ENCODE assay signal across 25 mouse cellular contexts in the genomic region with DNA sequence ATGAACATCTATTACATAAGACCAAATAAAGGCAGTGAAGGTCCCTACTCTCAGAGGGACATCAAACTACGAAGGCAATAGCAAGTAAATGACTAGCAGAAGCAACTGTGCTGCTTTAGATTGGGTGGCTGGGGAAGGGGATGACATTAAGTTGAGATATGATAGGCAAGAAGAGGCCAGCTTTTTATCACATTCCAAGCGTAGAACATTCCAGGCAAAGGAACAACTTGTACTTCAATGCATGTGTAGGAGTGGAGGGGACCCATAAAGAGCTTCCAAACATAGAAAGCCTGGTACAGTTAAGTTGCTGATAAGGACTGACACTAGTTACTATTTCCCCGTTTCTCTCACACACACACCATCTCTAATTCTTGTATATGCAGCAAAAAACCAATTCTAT.
DNase-seq lines count a peak whose midpoint lies in the region; ATAC-seq lines count a peak whose summit lies in the region.
"Had no signal": no experiment of that assay in that cellular context is flagged by ENCODE, and none has a peak within 500 bp of the region (broad histone marks: within the 10 kb centered on the region; RNA-seq: fewer than 3 reads in every experiment).

No protein-coding gene starts in this region.

- 18% methylated on average over 3 of the region's 3 CpGs for WGBS in heart, embryonic 11.5 days (ENCODE audit: insufficient replicate concordance)
- WGBS in heart, embryonic 16.5 days, result 26% methylated on average over 3 of the region's 3 CpGs

- peak overlapping the region; percentile 9; the same call in 1 of the 2 replicates for H3K4me2 ChIP-seq in heart, embryonic 11.5 days
- no peak overlapping the region; the same call in 1 of the 2 replicates for H3K4me2 ChIP-seq in heart, embryonic 16.5 days (ENCODE audit: low read depth, low read length)
- H3K4me2 ChIP-seq: embryonic facial prominence, embryonic 15.5 days; forebrain, embryonic 15.5 days; hindbrain, embryonic 13.5 days; stomach, embryonic 15.5 days had no signal

- no peaks in the 10 kb centered on the region for H3K9me3 ChIP-seq in heart, embryonic 11.5 days (replicated peaks; ENCODE audit: control insufficient read depth, low read length)
- no peaks in the 10 kb centered on the region for H3K9me3 ChIP-seq in heart, embryonic 16.5 days (replicated peaks; ENCODE audit: control insufficient read depth, low read length)
- H3K9me3 ChIP-seq: embryonic facial prominence, embryonic 15.5 days; forebrain, embryonic 15.5 days; hindbrain, embryonic 13.5 days; midbrain, embryonic 10.5 days; stomach, embryonic 15.5 days had no signal

- no peak overlapping the region for H3K9ac ChIP-seq in heart, embryonic 11.5 days (ENCODE audit: low read depth, low read length)
- no peak overlapping the region; the same call in 1 of the 2 replicates for H3K9ac ChIP-seq in heart, embryonic 16.5 days (ENCODE audit: low read length)
- H3K9ac ChIP-seq: embryonic facial prominence, embryonic 15.5 days; forebrain, embryonic 15.5 days; hindbrain, embryonic 13.5 days; liver, embryonic 14.5 days; stomach, embryonic 15.5 days had no signal

- no peaks in the 10 kb centered on the region for H3K27me3 ChIP-seq in heart, embryonic 11.5 days (ENCODE audit: control insufficient read depth, insufficient read depth, low read length)
- no peaks in the 10 kb centered on the region for H3K27me3 ChIP-seq in heart, embryonic 16.5 days (ENCODE audit: control insufficient read depth, insufficient read depth, low read length)
- H3K27me3 ChIP-seq: embryonic facial prominence, embryonic 15.5 days; forebrain, embryonic 15.5 days; hindbrain, embryonic 13.5 days; stomach, embryonic 15.5 days had no signal

- H3K4me1 ChIP-seq in heart, embryonic 11.5 days (ENCODE audit: control insufficient read depth, insufficient read depth, low read length), result peaks cover 21% of the 10 kb centered on the region
- H3K4me1 ChIP-seq in heart, embryonic 16.5 days (ENCODE audit: control insufficient read depth, insufficient read depth, low read length), result peaks cover 52% of the 10 kb centered on the region
- H3K4me1 ChIP-seq: embryonic facial prominence, embryonic 15.5 days; forebrain, embryonic 15.5 days; hindbrain, embryonic 13.5 days; midbrain, embryonic 10.5 days; stomach, embryonic 15.5 days had no signal

- H3K27ac ChIP-seq in heart, embryonic 11.5 days (ENCODE audit: low read depth, low read length), result peak overlapping the region; percentile 73; the same call in 1 of the 2 replicates
- H3K27ac ChIP-seq in heart, embryonic 16.5 days (ENCODE audit: low read length), result peak overlapping the region; percentile 96
- H3K27ac ChIP-seq: embryonic facial prominence, embryonic 15.5 days; forebrain, embryonic 15.5 days; hindbrain, embryonic 13.5 days; liver, embryonic 14.5 days; midbrain, embryonic 10.5 days; stomach, embryonic 15.5 days had no signal

- H3K4me3 ChIP-seq in heart, embryonic 11.5 days (ENCODE audit: low read depth, low read length), result no peak overlapping the region
- H3K4me3 ChIP-seq in heart, embryonic 16.5 days (ENCODE audit: low read length), result no peak overlapping the region
- H3K4me3 ChIP-seq: embryonic facial prominence, embryonic 15.5 days; forebrain, embryonic 15.5 days; hindbrain, embryonic 13.5 days; midbrain, embryonic 10.5 days; myocyte; stomach, embryonic 15.5 days had no signal

- peak; percentile 54 to 77 for DNase-seq in heart, adult 18-20 months
- DNase-seq in heart, postnatal 4 days, result no peak
- peak; percentile 22 for DNase-seq in kidney, postnatal 14 days
- no peak for DNase-seq in kidney, adult 11 months
- no peak for DNase-seq in liver
- DNase-seq in frontal cortex, adult 2 months (ENCODE audit: extremely low spot score in 1 of 2, low spot score in 1 of 2), result no peak
- DNase-seq: adrenal gland, postnatal 36 days; cerebellum, adult 9-10 months; kidney, adult 18-20 months; layer of hippocampus, adult 9-11 months; lung, postnatal 10 days; right cerebral cortex, adult 18-20 months; right cerebral cortex, postnatal 4 days; thymus, adult 2 months; thymus, postnatal 4 days had no signal

- ATAC-seq in heart, embryonic 11.5 days (replicated peaks; ENCODE audit: insufficient number of reproducible peaks, low FRiP score, low TSS enrichment), result peak; percentile 65; the same call in 1 of the 2 replicates
- peak; percentile 84 for ATAC-seq in heart, embryonic 16.5 days (replicated peaks; ENCODE audit: extremely low read depth, insufficient read depth, low FRiP score)
- ATAC-seq: forebrain, embryonic 15.5 days; midbrain, embryonic 16.5 days had no signal

- H3K36me3 ChIP-seq in heart, embryonic 11.5 days (ENCODE audit: control insufficient read depth, insufficient read depth, low read length), result peaks cover 8% of the 10 kb centered on the region; the same call in 1 of the 2 replicates
- H3K36me3 ChIP-seq in heart, embryonic 16.5 days (ENCODE audit: control insufficient read depth, insufficient read depth), result peaks cover 13% of the 10 kb centered on the region
- H3K36me3 ChIP-seq: forebrain, embryonic 15.5 days; hindbrain, embryonic 13.5 days; stomach, embryonic 15.5 days had no signal

Comparison
In these comparisons a context has a peak if more than half of its experiments do, and no peak if none do; other contexts are left out.
1. DNase-seq: peak in heart, adult 18-20 months (2 of 2) and kidney, postnatal 14 days (single experiment); none in heart, postnatal 4 days (single experiment), kidney, adult 11 months (single experiment), liver (single experiment) and frontal cortex, adult 2 months (0 of 2).